Mouse (Mus musculus): ENCODE results near the gene Slc25a45.
"Not testable (repeated sequence)": the region's sequence is repeated elsewhere in the genome, so short reads cannot be mapped to it uniquely, and the experiment has no call there.

Gene Slc25a45

DNA sequence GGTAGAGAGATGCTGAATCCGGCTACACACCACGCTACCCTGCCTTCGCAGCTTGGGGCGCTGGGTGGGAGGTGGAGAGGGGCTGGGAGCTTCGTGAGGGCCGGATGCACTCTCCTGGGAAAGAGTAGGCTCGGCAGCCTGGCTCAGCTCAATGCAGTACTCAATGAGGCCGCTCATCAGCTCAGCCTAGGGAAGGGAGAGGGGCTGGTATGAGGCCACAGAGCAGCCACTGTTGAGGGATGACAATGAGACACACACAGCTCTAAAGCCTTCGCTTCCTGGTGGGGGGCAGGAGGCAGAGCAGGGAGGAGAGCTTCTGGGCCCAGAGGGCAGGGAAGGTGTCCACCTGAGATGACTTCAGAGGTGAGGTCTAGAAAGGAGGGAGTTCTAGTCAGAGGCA lies 21.0 kb upstream of the Slc25a45 start:
- DNase-seq (ENCODE audit: low spot score in 2 of 2), result no peak

- no peak for DNase-seq (ENCODE audit: low spot score in 2 of 2)
Measured at GRCm38 (mm10) chr19:5862335-5863085, 15.1 kb upstream of the Slc25a45 start.

GRCm38 (mm10) chr19:5863776-5864175 lies 13.8 kb upstream of the Slc25a45 start:
- DNase-seq (ENCODE audit: low spot score in 2 of 2), result no peak

DNA sequence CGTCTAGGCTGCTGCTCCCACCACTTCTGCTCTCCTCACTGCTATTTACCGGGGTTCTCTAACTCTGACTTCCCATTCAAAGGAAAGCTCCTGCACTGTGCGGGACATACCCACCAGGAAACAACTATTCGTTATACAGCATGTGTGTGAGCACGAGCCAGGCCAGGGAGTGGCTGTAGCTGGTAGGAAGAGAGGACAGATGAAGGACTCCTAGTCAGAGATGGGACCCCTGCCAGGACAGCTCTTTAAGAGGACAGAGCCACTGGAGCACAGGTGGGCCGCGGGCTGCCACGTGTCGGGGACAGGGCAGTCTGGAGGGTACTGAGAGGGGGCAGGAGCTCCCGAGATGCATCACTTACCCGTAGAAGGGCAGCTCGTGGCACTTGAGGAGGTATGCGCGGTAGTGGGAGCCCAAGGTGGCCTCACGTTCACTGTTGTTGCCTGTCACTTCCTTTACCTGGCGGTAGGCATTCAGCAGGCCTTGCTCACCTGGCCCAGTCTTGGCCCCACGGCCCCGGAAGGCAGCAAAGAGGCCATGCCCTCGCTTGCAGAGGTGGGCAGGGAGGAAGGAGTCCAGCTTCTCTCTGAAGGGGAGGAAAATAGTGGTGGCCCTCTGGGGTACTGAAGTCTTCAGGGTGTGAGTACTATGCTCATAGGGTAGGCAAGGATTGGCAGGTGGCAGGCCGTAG lies 12.8 kb upstream of the Slc25a45 start:
- peak in 1 of 2 experiments; percentile 62 for DNase-seq (ENCODE audit: low spot score in 2 of 2)

DNA sequence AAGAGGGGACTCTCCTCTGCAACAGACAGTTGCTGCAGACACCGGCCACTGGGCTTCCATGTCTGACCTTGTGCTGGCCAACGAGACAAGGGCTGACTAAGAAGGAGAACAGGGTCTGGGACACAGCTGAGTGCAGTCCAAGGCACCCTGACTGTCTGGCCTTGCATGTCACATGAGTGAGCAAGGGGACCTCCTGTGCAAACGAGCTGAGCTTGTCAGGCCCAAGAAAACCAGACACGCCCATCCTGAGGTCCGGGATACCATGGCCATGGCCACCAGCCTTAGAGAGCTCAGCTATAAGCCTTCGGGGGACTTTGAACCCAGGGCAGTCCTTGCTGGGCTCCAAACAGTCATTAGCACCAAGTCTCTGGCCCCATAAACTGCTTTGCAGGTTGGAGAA lies 9.5 kb upstream of the Slc25a45 start:
- no peak for DNase-seq (ENCODE audit: low spot score in 2 of 2)

GRCm38 (mm10) chr19:5871273-5871672 lies 6.3 kb upstream of the Slc25a45 start:
- DNase-seq (ENCODE audit: low spot score in 2 of 2), result peak in 1 of 2 experiments; percentile 62

DNA sequence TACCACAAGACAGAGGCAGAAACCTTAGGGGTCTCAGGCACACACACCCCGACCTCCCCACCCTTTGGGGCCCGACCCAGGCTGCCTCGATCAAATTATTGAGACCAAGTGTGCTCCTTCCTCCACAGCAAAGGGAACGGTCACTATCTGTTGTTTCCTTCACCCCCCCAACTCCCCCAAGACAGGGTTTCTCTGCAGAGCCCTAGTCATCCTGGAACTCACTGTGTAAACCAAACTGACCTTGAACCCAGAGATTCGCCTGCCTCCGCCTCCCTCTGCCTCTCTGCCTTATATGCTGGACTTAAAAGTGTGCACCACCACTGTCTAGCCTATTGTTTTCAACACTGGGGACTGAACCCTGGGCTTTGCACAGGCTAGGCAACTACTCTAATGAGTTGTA lies 5.9 kb upstream of the Slc25a45 start:
- DNase-seq (ENCODE audit: low spot score in 2 of 2), result peak in 1 of 2 experiments; percentile 58

GRCm38 (mm10) chr19:5872528-5872927 lies 5.1 kb upstream of the Slc25a45 start:
- peak in 1 of 2 experiments; percentile 58 for DNase-seq (ENCODE audit: low spot score in 2 of 2)

- DNase-seq (ENCODE audit: low spot score in 2 of 2), result peak in 1 of 2 experiments; percentile 61
Measured at GRCm38 (mm10) chr19:5872931-5873556, 4.6 kb upstream of the Slc25a45 start.

- DNase-seq (ENCODE audit: low spot score in 2 of 2), result peak in 1 of 2 experiments; percentile 61
Measured at GRCm38 (mm10) chr19:5874391-5874968, 3.1 kb upstream of the Slc25a45 start.

GRCm38 (mm10) chr19:5874969-5875480 lies 2.6 kb upstream of the Slc25a45 start, which contains the start of gene Frmd8:
Frmd8 (minus strand) TSS chr19:5875274.
- peak; percentile 91 to 96 for DNase-seq (ENCODE audit: low spot score in 2 of 2)

- peak in 1 of 2 experiments; percentile 62 for DNase-seq (ENCODE audit: low spot score in 2 of 2)
Measured at GRCm38 (mm10) chr19:5878362-5878722, 734 bp downstream of the Slc25a45 start.

DNA sequence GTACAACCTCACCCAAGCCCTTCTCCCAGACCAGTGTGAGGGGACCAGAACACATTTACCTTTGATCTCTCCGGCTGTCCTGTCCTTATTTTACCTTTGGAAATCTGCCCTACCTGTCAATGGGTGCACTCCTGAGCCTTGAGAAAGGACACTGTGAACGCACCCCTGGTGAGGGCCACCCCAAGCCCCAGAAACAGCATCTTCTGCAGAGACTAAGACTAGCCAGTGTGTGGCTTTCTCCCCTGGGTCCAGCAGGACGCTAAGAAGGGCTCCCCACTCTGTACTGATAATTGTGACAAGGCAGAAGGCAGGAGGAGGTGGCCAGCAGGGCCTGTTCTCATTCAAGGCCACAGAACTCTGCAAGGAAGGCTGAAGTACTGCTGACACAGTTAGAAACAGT lies 1.3 kb downstream of the Slc25a45 start:
- peak in 1 of 2 experiments; percentile 57 for DNase-seq (ENCODE audit: low spot score in 2 of 2)

- peak in 1 of 2 experiments; percentile 57 for DNase-seq (ENCODE audit: low spot score in 2 of 2)
Measured at GRCm38 (mm10) chr19:5879735-5880134, 2.1 kb downstream of the Slc25a45 start.

DNA sequence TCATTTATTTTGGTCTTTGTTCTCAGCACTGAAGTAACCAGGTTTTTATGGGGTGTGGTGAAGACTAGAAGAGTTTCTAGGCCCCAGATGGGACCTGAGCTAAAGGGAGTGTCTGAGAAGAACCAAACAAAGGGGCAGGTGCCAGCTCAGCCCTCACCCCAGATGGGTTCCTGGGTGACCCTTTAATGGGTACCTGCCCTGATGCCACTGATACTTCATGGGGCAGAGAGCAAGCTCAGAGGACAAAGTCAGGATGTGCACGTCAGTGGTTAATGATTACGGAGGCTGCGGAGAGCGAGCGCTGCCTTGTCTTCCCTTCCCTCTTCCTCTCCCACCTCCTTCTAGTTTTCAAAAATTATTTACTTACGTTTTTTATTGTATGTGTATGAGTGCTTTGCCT lies 3.5 kb downstream of the Slc25a45 start:
- DNase-seq (ENCODE audit: low spot score in 2 of 2), result no peak

- not testable (repeated sequence) for DNase-seq (ENCODE audit: low spot score in 2 of 2)
Measured at GRCm38 (mm10) chr19:5882079-5882478, 4.5 kb downstream of the Slc25a45 start.

GRCm38 (mm10) chr19:5883935-5884334 lies 6.3 kb downstream of the Slc25a45 start:
- peak in 1 of 2 experiments; percentile 58 for DNase-seq (ENCODE audit: low spot score in 2 of 2)

DNA sequence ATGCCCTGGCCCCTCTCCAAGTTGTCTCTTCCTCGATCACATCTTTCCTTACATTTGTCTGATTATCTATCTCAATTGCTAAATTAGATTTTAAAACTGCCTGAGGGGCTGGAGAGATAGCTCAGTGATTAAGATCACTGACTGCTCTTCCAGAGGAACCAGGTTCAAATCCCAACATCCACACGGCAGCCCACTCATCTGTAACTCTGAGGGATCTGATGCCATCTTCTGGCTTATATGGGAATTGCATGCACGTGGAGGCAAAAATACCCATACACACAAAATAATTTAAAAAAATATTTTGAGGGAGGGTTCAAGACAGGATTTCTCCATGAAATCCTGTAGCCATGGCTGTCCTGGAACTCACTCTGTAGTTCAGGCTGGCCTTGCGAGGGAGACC lies 8.2 kb downstream of the Slc25a45 start:
- peak in 1 of 2 experiments; percentile 71 for DNase-seq (ENCODE audit: low spot score in 2 of 2)

DNA sequence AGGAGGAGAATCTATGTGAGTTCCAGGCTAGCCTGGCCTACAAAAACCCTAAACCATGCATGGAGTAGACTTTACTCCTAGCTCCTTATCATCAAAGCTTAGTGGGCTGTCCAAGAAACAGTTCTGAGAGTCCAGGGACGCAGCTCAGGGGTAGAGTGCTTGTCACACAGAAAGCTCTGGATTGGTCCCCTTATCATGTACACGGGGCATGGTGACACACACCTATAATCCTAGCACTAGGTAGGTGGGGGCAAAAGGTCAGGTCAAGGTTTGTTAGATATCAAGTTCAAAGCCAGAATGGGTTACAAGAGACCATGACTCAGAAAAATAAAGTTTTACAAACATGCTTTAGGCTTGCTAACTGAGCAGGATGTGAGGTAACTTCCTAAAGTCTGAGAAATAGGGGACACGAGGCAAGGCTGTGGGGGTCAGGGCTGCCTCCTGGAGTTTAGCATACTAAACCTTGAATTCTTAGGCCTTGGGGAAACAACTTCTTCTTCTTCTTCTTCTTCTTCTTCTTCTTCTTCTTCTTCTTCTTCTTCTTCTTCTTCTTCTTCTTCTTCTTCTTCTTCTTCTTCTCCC lies 9.7 kb downstream of the Slc25a45 start:
- DNase-seq (ENCODE audit: low spot score in 2 of 2), result no peak

GRCm38 (mm10) chr19:5889211-5889610 lies 11.6 kb downstream of the Slc25a45 start:
- no peak for DNase-seq (ENCODE audit: low spot score in 2 of 2)

DNA sequence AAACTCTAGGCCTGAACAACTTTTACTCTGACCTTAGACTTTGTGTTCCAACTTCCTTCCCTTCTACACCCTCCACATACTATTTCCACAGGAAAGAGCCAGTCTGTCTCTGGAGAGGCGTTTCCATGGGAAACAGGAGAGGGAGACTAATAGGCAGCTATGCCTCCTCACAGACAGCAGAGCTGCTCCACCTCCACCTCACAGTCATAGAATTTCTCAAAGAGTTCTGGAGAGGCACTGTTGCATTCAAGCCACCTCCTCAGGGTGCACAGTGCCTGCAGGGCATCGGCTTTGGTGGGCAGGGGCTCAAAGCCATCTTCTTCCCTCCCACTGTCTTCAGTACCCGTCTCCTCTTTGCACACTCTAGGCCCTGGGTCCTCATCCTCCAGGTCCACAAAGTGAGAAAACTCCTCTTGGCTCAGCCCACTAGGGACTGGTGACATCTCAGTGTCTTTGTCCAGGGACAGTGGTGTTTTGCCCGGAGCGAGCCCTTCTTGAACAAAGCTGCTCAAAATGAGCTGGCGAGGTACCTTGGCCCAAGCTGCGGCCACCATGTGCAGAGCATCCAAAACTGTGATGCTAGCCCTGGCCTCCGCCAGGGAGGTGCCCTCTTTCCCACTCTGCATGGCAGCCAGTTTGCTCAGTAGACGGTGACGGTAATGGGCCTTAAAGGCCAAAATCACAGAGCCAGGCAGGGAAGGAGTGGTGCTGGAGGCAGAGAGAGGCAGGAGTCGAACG lies 14.1 kb downstream of the Slc25a45 start:
- DNase-seq (ENCODE audit: low spot score in 2 of 2), result peak in 1 of 2 experiments; percentile 59
